Mouse (Mus musculus) spleen, postnatal 14 days (tissue): ENCODE measurements around the gene Pp2d1.

Source experiments
- DNase-seq, 2 experiments: peaks; one replicate each; pipeline ENCODE4 v3.0.0; 2021 to 2022; ENCODE audit warnings: low spot score in 2 of 2

Gene Pp2d1

DNA sequence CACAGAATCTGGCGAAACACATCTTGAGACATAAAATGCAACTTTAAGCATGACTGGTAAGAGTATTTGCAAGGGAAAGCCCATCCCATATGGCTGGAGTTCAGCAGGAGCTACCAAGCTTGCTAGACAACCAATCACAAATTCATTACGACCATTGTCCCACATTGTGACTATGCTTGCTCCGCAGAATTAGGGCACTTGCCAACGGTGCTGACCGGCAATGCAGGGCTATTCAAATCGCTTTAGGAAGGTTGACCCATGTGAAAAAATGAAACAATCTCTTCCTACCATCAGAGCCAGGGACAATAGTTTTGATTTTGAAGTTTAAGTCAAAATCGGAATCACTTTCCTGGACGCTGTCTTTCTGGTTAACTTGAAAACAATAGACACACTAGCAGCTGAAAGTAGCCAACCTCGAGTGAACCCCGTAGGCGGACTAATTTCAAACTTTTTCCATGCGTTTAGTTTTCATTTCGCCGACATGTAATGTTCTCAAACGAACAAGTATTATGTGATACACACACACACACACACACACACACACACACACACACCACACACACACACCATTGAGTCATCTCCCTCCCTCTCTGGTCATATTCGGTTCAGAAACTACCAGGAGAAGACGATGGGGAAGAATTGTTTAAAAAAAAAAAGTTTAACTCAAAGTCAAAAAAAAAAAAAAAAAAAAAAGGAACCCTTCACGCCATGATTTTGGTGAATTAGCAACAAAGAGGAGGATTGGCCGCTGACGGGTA, 27.1 kb upstream of the Pp2d1 start, which contains the start of gene Kat2b:
Gene Kat2b, plus strand, starts transcription at position 701 of the 758 bp plus-strand sequence.
- DNase-seq, result no peak

DNA sequence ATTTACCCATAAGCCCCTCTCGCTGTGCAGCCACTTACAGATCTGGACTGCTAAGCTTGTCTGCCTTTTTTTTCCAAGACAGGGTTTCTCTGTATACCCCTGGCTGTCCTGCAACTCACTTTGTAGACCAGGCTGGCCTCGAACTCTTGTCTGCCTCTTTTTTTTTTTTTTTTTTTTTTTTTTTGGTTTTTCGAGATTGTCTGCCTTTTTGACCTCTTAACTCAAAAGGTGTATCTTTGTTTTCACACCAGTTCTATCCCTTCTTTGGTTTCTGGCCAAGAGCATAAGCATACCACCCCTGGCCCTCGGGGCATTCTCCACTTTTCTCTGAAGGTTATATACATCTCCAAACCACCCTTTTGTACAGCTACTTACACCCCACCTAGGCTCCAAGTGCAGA, 25.6 kb upstream of the Pp2d1 start:
- DNase-seq, result no peak

DNA sequence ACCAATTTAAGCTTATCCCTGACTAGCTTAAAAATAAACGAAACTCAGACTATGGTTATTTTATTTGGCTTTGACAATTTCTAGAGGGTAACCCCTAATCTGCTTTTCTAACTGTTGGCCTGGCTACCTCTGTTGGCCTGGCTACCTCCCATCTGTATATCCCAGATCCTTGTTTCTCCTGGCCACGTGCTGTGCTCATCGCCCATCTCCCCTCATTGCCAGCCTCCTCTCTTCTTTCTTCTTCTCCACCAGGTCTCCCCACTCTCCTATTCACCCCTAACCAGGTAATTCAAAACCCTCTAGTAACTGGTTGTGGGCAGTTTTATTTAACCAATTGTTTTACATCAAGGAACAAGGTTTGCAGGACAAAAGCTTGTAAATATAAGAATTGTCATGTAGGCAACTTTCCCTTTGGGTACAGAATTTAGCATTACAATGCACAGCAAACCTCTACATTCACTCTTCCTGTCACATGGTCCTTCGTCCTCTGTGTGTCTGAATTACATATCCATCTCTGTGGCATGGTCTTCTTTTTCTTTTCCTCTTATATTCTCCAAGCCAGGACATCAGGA, 22.3 kb upstream of the Pp2d1 start:
- DNase-seq, result no peak

DNA sequence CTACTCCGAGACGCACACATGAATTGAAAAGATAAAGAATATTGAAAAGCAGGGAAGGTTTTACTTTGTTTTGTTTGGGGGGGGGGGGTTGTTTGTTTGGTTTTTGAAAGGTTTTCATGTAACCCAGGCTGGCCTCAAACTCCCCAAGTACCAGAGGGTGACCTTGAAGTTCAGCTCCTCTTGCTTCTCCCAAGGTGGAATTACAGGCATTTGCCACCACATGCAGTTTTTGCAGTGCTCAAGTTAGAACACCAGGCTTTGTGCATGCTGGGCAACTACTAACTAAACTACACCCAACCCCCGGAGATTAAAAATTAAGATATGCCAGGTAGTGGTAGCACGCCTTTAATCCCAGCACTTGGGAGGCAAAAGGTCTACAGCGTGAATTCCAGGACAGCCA, 20.4 kb upstream of the Pp2d1 start:
- DNase-seq, result no peak

DNA sequence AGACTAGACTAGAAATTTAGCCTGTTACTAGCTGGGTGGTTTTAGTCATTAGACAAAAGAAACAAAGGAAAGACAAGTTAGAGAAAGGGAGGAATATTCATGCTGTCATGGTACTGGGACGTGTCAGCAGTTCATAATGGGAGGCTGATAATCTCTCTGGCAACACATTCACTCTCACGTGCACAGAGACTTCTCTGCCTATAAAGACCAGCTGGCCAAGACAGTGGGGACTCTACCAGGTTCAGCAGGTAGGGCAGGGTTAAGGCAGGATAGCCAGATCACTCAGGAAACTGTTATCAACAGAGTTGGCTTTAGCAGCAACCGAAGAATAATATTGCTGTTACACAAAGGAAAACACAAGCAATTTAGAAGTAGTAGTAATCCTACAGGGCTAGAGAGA, 18.2 kb upstream of the Pp2d1 start:
- no peak for DNase-seq

DNA sequence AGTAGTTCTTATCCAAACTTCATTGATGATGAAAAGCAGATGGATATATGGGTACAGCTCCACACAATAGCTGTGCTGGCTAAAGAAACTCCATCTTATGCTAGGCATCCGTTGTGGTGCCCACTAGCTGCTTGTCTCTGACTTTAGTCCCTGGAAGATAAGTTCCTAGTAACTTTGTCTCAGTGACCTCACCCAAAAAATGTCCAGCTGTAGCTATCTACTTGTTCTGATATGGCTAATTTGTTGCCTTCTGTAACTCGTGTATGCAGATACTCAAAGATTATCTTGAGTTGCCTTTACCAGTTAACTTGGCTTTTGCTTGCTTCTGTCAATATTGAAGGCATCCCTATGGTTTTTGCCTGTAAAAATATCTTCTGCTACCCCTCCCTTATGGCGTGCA, 15.6 kb upstream of the Pp2d1 start:
- no peak for DNase-seq

DNA sequence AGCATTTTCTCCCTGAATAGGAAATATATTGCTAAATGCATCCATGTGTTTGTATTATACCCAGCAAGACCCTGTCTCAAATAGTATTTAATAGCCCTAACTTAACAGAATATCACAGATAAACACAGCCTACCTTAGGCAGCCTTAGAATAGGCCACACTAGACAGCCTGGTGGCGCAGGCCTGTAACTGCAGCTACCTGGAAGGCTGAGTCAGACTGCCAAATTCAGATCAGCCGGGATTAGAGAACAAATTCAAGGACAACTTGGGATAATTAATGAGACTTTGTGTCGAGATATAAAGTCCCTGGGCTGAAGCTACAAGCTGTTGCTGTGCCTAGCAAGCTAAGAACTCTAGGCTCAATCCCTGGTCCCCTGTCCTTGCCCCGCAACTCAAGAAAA, 14.8 kb upstream of the Pp2d1 start:
- DNase-seq, result peak in 1 of 2 experiments; percentile 21

DNA sequence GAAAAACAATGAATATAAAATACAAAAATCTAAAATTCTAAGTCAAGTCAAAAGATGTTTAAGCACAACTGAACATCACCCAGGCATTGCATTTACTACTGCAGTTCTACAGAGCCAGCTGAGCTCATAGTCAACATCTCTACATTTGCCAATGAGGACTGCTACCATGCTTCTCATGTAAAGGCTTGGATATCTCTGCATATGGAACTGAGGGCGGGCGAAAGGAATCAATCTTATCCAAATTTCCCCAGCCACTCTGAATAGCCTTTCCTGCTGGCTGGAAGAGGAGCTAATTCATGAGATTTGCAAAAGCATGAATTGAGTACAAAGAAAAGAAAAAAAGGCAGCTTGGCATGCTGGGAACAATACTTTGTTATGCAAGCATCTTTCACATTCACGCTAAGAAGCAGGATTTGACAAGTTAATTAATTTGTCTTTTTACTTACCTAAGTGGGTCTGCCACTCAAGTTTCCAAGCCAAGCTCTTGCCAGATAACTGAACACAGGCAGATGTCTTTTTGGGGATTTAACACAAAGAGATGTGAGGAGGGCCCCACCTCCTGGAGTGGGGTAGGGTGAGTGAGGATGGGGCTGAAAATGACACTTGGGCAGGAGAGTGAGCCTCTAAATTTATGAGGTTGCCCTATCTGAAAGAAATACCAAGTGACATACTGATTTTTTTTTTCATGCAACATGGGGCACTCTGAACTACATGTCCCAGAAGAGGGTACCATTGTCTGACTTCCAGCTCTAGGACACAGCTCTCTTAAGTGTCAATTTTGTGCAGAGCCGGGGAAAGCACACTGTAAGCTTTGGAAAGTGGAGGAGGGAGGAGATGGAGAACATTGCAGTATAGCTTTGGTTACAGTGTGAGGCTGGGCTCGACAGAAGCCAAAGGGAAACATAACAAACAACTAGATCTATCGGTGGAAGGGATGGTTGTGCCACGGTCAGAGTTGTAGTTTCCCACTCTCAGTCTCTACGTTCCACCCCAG, 12.4 kb upstream of the Pp2d1 start:
- no peak for DNase-seq

DNA sequence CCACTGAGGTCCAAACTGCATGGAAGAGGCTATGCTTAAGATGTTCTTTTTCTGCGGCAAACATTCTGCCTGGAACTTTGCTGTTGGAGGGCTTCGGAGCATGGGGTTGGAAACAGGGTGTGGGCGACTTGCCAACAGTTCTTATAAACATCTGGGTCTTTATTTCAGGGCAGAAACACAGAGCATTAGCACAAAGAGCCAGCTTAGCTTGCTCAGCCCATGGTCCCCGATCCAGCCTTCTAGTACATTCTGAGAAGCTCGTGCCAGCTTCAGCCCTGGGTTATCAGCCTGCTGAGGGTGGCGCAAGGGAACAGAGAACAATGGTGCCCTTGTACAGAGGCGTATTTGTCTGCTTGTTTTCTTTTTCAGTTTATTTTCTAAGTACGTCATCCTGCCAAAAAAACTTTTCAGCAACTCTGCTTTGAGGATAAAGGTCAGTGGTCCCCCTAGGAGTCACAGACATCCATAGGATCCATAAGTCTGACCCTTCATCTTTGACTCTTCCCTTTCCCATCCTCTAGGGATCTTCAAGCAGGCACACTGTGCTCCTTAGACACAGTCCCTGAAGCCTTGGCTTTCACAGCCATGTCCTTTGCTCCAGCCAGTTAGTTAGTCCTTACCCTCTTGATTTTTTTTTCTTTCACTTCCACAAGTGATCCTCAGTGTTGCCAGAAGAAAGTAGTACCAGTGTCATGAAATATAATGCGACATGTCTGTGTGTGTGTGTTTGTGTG, 4.5 kb upstream of the Pp2d1 start:
- no peak for DNase-seq

DNA sequence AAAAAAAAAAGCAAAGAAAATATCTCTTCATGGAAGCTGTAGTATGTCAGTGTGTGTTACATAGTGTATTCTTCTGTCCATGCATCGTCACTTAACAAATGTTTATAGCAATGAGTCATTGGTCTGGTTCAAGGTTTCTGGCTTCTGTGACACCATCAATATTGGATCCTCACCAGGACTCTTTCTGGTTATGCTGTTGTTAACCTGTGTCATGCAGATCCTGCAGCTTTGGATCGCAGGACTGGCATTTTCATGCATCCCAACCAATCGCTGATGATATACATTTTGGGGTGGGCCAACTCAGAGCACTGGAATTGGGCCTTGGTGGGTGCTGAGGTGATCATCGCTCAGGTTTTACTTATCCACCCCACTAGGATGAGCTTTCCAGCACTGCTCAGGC, 3.3 kb upstream of the Pp2d1 start:
- DNase-seq, result no peak

DNA sequence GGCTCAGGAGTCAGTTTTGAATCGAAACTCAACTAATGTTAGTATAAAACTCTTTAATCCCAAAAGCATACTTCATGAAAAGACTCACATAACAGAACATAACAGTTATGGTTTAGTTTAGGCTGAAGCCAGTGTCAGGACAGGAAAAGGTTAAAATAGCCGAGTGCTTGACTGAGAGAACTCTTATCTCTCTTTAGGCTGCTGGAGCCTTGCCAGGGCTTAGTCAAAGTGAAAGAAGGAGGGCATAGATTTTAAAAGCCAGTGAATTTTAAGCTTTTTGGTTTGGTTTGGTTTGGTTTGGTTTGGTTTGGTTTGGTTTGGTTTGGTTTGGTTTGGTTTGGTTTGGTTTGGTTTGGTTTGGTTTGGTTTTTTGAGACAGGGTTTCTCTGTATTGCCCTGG, 6.8 kb downstream of the Pp2d1 start:
- no peak for DNase-seq

DNA sequence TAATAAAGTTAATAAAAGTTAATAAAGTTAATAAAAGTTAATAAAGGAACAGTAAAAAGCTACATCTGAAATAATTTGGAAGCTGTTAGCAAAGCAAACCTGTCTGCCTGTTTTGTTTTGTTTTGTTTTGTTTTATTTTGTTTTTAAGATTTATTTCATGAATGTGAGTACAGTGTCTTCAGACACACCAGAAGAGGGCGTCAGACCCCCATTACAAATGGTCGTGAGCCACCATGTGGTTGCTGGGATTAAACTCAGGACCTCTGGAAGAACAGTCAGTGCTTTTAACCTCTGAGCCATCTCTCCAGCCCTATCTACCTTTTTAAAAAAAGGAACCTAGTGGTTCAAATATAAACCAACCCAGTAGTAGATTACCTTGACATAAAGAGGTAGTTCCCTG, 8.1 kb downstream of the Pp2d1 start:
- no peak for DNase-seq

DNA sequence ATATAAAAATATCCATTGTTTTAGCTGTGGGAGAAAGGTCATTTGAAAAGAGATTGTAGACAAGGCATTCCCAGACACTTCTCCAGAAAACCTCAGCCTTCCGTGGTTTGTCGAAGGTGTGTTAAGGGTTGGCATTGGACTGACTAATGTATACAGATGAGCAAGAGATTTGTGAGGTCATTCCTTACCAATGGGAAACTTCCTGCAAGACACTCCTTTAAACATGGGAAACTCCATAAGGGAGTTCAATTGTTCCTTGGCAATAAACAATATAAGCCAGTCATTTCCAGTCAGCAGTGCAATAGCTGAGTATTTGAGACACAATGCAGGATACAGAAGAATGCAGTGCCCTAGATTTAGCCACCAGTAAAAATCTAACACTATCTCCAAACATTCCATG, 11.2 kb downstream of the Pp2d1 start:
- no peak for DNase-seq

DNA sequence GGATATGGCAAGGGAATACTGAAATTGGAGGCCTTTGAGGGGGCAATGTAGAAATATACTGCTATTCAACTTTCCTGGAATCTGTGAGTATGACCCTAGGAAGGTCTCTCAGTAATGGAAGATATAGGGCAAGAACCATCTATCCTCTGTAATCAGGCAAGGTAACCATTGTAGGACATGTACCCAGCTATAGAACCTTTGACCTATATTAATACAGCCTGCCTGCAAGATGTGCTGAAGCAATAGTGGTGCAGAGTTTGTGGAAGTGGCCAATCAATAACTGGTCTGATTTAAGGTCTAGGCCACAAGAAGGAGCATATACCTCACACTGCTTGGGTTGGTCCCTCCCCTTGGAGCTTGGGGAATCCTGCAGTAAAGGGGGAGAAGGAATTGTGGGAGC, 18.7 kb downstream of the Pp2d1 start:
- no peak for DNase-seq

DNA sequence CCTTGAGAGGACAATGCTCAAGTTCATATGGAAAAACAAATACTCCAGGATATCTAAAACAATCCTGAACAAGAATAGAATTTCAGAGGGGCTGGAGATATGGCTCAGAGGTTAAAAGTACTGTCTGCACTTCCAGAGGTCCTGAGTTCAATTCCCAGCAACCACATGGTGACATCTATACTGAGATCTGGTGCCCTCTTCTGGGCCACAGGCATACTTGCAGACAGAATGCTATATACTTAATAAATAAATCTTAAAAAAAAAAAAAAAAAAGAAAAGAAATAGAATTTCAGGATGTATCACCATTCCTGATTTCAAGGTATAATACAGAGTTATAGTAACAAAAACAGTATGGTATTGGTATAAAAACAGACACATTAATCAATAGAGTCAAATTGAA, 19.9 kb downstream of the Pp2d1 start:
- DNase-seq, result no peak

DNA sequence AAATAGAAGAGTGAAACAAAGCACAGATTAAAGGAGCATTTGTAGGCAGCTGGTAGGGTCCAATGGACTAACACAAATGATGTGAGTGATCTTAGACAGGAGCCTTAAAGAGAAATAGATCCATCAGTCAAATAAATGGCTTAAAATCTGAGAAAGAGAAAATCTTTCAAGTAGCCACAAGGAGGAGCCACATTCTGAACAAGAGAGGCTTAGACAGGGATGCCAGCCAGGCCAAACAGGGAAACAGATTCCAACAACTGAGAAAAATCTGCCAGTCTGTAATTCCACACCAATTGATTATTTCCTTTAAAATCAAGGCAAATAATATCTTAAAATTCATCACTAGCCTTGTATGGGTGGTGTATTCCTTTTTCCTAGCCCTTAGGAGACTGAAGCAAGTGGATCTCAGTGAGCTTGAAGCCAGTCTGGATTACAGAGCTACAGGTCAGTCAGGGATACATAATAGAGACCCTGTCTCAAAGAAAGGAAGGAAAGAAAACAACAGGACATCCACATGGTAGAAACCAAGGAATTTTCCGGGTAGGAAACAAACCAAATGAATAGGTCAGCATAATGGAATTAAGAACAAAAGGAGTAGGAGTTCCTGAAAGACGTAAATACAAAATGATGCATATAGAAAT, 26.8 kb downstream of the Pp2d1 start:
- DNase-seq, result no peak

DNA sequence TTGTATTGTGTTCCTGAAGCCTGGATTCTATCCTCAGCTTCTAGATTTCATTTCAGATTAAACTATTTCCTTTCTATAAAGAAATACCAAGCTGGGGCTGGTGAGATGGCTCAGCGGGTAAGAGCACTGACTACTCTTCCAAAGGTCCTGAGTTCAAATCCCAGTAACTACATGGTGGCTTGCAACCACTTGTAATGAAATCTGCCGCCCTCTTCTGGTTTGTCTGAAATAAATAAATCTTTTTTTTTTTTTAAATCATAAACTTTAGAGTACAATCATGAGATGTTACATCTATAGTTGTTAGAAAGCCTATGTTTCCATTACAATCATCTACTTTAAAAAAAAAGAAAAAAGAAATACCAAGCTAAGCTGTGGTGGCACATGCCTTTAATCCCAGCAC, 36.3 kb downstream of the Pp2d1 start:
- no peak for DNase-seq

DNA sequence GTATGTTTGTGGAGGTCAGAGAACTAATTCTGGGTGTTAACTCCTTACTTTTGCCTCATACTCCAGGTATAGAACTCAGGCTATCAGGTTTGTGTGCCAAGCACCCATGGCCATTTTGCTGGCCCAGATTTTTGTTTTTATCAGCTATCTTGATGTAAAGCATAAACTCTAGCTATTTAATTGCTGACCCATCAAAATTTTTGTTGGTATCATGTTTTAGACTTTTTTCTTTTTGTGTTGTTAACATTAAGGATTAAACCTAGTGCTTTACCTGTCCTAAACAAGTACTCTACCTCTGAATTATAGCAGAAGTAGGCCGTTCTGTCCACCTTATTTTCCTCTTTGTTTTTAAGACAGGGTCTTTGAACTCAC, 50.3 kb downstream of the Pp2d1 start:
- no peak for DNase-seq

DNA sequence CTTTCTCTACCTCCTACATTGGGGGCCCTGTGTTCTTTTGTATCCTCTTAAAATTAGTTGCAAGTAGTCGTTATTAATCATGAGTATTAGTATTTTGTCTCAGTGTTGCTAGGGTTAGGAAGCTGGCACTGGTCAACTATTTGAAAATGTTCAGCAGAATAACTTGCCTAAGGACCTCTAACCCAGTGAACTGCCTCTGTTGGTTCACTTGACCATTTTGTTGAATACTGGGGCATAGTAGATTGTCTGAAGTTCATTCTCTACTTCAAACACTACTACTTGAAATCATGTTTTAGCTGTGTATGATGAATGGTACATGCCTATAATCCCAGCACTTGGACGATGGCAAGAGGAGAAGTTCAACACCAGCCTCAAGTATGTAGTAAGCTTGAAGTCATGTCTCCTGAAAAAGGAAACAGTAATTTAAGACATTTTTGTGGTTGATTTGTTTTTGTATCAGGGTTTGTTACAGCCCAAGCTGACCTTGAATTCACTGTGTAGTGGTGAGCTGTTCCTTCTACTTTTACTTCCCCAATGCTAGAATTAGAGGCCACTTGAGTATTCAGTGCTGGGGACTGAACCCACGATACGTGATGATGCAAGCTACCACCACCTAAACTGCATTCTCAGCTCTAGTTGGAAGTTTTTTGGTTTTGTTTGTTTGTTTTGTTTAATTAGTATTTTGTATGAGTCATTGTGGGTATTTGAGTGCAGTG, 50.8 kb downstream of the Pp2d1 start:
- no peak for DNase-seq

DNA sequence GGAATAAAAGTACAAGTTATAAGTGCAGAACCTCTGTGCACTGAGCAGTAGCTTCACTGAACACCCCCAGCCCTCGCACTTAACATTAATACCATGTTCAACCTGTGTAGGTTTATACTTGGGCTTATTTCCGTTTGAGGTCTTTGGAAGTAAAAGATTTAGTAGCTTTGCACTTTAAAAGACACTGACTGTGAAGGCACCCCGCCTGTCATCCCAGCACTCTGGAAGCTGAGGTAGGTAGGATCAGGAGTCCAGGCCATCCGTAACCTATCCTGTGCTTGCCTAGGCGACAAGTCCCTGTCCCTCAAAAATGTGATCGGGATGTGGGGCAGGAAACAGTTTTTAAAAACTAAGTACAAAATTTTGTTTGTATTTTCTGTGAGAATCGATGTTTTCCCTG, 58.8 kb downstream of the Pp2d1 start:
- DNase-seq, result no peak

DNA sequence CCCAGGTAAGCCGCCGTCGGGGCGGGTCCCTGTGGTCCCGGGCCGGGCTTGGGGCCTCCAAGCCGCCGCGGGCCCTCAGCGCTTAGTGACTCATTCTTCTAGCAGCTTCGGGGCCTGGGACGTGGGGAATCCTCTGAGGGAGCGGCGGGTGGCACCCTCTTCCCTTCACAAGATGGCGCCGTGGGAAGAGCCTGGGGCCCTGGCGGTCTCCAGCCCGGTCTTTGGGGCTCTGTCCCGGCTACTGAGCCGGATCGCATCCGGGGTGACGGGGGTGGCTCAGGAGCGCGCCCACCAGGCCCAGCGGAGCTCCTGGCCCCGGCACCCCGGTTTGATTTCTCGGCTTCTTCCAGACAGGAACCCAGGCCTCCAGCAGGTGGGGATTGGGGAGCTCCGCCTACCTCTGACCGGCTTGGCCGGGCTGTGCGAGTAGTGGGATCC, 59.6 kb downstream of the Pp2d1 start:
- peak; percentile 33 to 47 for DNase-seq
